Mouse (Mus musculus): Measurements from ENCODE around the gene Ublcp1. TPM values are rescaled to one million over a fixed set of nuclear protein-coding genes. Genes with fewer than 3 reads are reported as not detected.

Ublcp1 gene
- 58.3 and 60.5 TPM in 2 replicates for polyA plus RNA-seq (2015; fragmentation: Nextera tagmentation; extraction: Ambion mirVana)

- Histone ChIP-seq H3K4me3 (replicated peaks) (peak within 1 kb of the TSS; percentile 97), H3K9me3 (replicated peaks) (no peaks in the 10 kb centered on the region), H3K4me2 (peak within 1 kb of the TSS; percentile 88), H3K36me3 (peaks cover 6% of the 10 kb centered on the region; the same call in 1 of the 2 replicates), H3K27ac (peak within 1 kb of the TSS; percentile 94), H3K4me1 (peaks cover 22% of the 10 kb centered on the region), H3K27me3 (no peaks in the 10 kb centered on the region), H3K9ac (peak within 1 kb of the TSS; percentile 86)
- ATAC-seq (replicated peaks; ENCODE audit: low FRiP score) = peak; percentile 95
- WGBS = under 1% methylated on average over 54 of the region's 54 CpGs
Observed at GRCm38 (mm10) chr11:44470432-44471336, at the start of gene Ublcp1. Ublcp1 (minus strand) TSS chr11:44470498.

GRCm38 (mm10) chr11:44519096-44519949 lies 49.0 kb upstream of the Ublcp1 start:
- peak overlapping the region; percentile 100 for H3K4me3 ChIP-seq (replicated peaks)
- H3K4me1 ChIP-seq = peaks cover 29% of the 10 kb centered on the region
- peak overlapping the region; percentile 84 for H3K4me2 ChIP-seq
- ATAC-seq (replicated peaks; ENCODE audit: low FRiP score) = peak; percentile 71
- H3K9me3 ChIP-seq (replicated peaks) = no peaks in the 10 kb centered on the region
- 0 out of 2 replicates have a peak, but pooled peaks cover 4% of the 10 kb centered on the region for H3K36me3 ChIP-seq
- no peaks in the 10 kb centered on the region for H3K27me3 ChIP-seq
- H3K9ac ChIP-seq = peak overlapping the region; percentile 97
- under 1% methylated on average over 38 of the region's 61 CpGs for WGBS
- peak overlapping the region; percentile 96 for H3K27ac ChIP-seq

- H3K27ac ChIP-seq = peak within 1 kb of the TSS; percentile 96
- peak within 1 kb of the TSS; percentile 100 for H3K4me3 ChIP-seq (replicated peaks)
- H3K4me1 ChIP-seq = peaks cover 27% of the 10 kb centered on the region
- no peaks in the 10 kb centered on the region for H3K27me3 ChIP-seq
- peak within 1 kb of the TSS; percentile 84 for H3K4me2 ChIP-seq
- H3K9ac ChIP-seq = peak within 1 kb of the TSS; percentile 97
- H3K9me3 ChIP-seq (replicated peaks) = no peaks in the 10 kb centered on the region
- ATAC-seq (replicated peaks; ENCODE audit: low FRiP score) = peak; percentile 87
- under 1% methylated on average over 50 of the region's 70 CpGs for WGBS
- H3K36me3 ChIP-seq = no peaks in the 10 kb centered on the region
Observed at GRCm38 (mm10) chr11:44518281-44519095, 48.2 kb upstream of the Ublcp1 start, which contains the start of gene Rnf145. Rnf145 (plus strand) TSS chr11:44518964.

- WGBS = 49% methylated on average over 6 of the region's 6 CpGs
- 0 out of 2 replicates have a peak overlapping the region, but pooled peaks have one; percentile 97 for H3K9ac ChIP-seq
Observed at GRCm38 (mm10) chr11:44517561-44518280, 47.4 kb upstream of the Ublcp1 start.

GRCm38 (mm10) chr11:44516362-44516761 lies 46.1 kb upstream of the Ublcp1 start:
- H3K27ac ChIP-seq = no peak overlapping the region
- H3K4me1 ChIP-seq = peaks cover 20% of the 10 kb centered on the region
- ATAC-seq (replicated peaks; ENCODE audit: low FRiP score) = no peak
- no peaks in the 10 kb centered on the region for H3K36me3 ChIP-seq
- H3K9ac ChIP-seq = no peak overlapping the region
- no peaks in the 10 kb centered on the region for H3K9me3 ChIP-seq (replicated peaks)
- no peak overlapping the region for H3K4me3 ChIP-seq (replicated peaks)
- 40% methylated on average over 1 of the region's 1 CpGs for WGBS
- no peak overlapping the region for H3K4me2 ChIP-seq
- no peaks in the 10 kb centered on the region for H3K27me3 ChIP-seq

More at GRCm38 (mm10) chr11:44517561-44518280, 47.4 kb upstream of the Ublcp1 start:
- Histone ChIP-seq H3K4me3 (replicated peaks) (peak overlapping the region; percentile 100), H3K27me3 (no peaks in the 10 kb centered on the region), H3K9me3 (replicated peaks) (no peaks in the 10 kb centered on the region), H3K4me1 (peaks cover 24% of the 10 kb centered on the region), H3K4me2 (peak overlapping the region; percentile 84), H3K36me3 (no peaks in the 10 kb centered on the region), H3K27ac (peak overlapping the region; percentile 96; the same call in 1 of the 2 replicates)
- ATAC-seq (replicated peaks; ENCODE audit: low FRiP score) = no peak

GRCm38 (mm10) chr11:44514666-44515065 lies 44.4 kb upstream of the Ublcp1 start:
- Histone ChIP-seq H3K9me3 (replicated peaks) (no peaks in the 10 kb centered on the region), H3K4me3 (replicated peaks) (no peak overlapping the region), H3K27ac (no peak overlapping the region), H3K9ac (no peak overlapping the region), H3K4me1 (peaks cover 14% of the 10 kb centered on the region), H3K27me3 (no peaks in the 10 kb centered on the region), H3K36me3 (no peaks in the 10 kb centered on the region), H3K4me2 (no peak overlapping the region)
- 60% methylated on average over 2 of the region's 2 CpGs for WGBS
- no peak for ATAC-seq (replicated peaks; ENCODE audit: low FRiP score)

GRCm38 (mm10) chr11:44513026-44513422 lies 42.7 kb upstream of the Ublcp1 start:
- Histone ChIP-seq H3K27me3 (no peaks in the 10 kb centered on the region), H3K4me3 (replicated peaks) (no peak overlapping the region), H3K4me1 (peaks cover 11% of the 10 kb centered on the region), H3K4me2 (no peak overlapping the region), H3K9ac (no peak overlapping the region), H3K27ac (no peak overlapping the region), H3K36me3 (no peaks in the 10 kb centered on the region), H3K9me3 (replicated peaks) (no peaks in the 10 kb centered on the region)
- 67% methylated on average over 2 of the region's 2 CpGs for WGBS
- ATAC-seq (replicated peaks; ENCODE audit: low FRiP score) = no peak

GRCm38 (mm10) chr11:44512044-44513025 lies 42.0 kb upstream of the Ublcp1 start:
- H3K4me3 ChIP-seq (replicated peaks) = no peak overlapping the region
- H3K4me2 ChIP-seq = no peak overlapping the region
- no peaks in the 10 kb centered on the region for H3K9me3 ChIP-seq (replicated peaks)
- peak; percentile 65 for ATAC-seq (replicated peaks; ENCODE audit: low FRiP score)
- H3K27me3 ChIP-seq = no peaks in the 10 kb centered on the region
- H3K4me1 ChIP-seq = 0 out of 2 replicates have a peak, but pooled peaks cover 4% of the 10 kb centered on the region
- no peaks in the 10 kb centered on the region for H3K36me3 ChIP-seq
- 72% methylated on average over 14 of the region's 14 CpGs for WGBS
- no peak overlapping the region for H3K9ac ChIP-seq
- H3K27ac ChIP-seq = no peak overlapping the region

GRCm38 (mm10) chr11:44510371-44510770 lies 40.1 kb upstream of the Ublcp1 start:
- no peaks in the 10 kb centered on the region for H3K36me3 ChIP-seq
- 83% methylated on average over 7 of the region's 7 CpGs for WGBS
- no peaks in the 10 kb centered on the region for H3K9me3 ChIP-seq (replicated peaks)
- H3K4me2 ChIP-seq = no peak overlapping the region
- no peaks in the 10 kb centered on the region for H3K27me3 ChIP-seq
- no peak overlapping the region for H3K4me3 ChIP-seq (replicated peaks)
- H3K4me1 ChIP-seq = no peaks in the 10 kb centered on the region
- no peak for ATAC-seq (replicated peaks; ENCODE audit: low FRiP score)
- no peak overlapping the region for H3K27ac ChIP-seq
- no peak overlapping the region for H3K9ac ChIP-seq

GRCm38 (mm10) chr11:44509906-44510305 lies 39.6 kb upstream of the Ublcp1 start:
- no peak overlapping the region for H3K4me2 ChIP-seq
- no peaks in the 10 kb centered on the region for H3K27me3 ChIP-seq
- no peak overlapping the region for H3K27ac ChIP-seq
- ATAC-seq (replicated peaks; ENCODE audit: low FRiP score) = no peak
- no peak overlapping the region for H3K9ac ChIP-seq
- no peaks in the 10 kb centered on the region for H3K9me3 ChIP-seq (replicated peaks)
- no peak overlapping the region for H3K4me3 ChIP-seq (replicated peaks)
- no peaks in the 10 kb centered on the region for H3K36me3 ChIP-seq
- no peaks in the 10 kb centered on the region for H3K4me1 ChIP-seq
- 79% methylated on average over 2 of the region's 2 CpGs for WGBS
